8 mouse cellular contexts compared by ENCODE assay signal in genomic region chr14:7791532-7792159, GRCm38 (mm10). TPM values are rescaled to one million over a fixed set of nuclear protein-coding genes. Genes with fewer than 3 reads are reported as not detected.
DNase-seq lines count a peak whose midpoint lies in the region; ATAC-seq lines count a peak whose summit lies in the region.

TSS of gene Gm26661 (plus strand) at chr14:7791587.

- peak within 1 kb of the TSS; percentile 67 for H3K4me2 ChIP-seq in forebrain, embryonic 15.5 days (replicated peaks)

- no peaks in the 10 kb centered on the region for H3K9me3 ChIP-seq in forebrain, embryonic 15.5 days
- H3K9me3 ChIP-seq in hindbrain, embryonic 10.5 days, result no peaks in the 10 kb centered on the region

- peak; percentile 90 for ATAC-seq in forebrain, embryonic 15.5 days (replicated peaks)

- H3K36me3 ChIP-seq in forebrain, embryonic 15.5 days, result no peaks in the 10 kb centered on the region
- no peaks in the 10 kb centered on the region for H3K36me3 ChIP-seq in hindbrain, embryonic 10.5 days

- no peaks in the 10 kb centered on the region for H3K27me3 ChIP-seq in forebrain, embryonic 15.5 days
- peaks cover 16% of the 10 kb centered on the region; the same call in 1 of the 2 replicates for H3K27me3 ChIP-seq in hindbrain, embryonic 10.5 days (ENCODE audit: insufficient read depth, poor library complexity, severe bottlenecking)

- no peak within 1 kb of the TSS for H3K27ac ChIP-seq in forebrain, embryonic 15.5 days (replicated peaks)
- H3K27ac ChIP-seq in hindbrain, embryonic 10.5 days, result peak within 1 kb of the TSS; percentile 40

- under 1% methylated on average over 30 of the region's 30 CpGs for WGBS in forebrain, embryonic 15.5 days
- WGBS in hindbrain, embryonic 10.5 days, result 2% methylated on average over 30 of the region's 30 CpGs

- DNase-seq in MN1 (ENCODE audit: low spot score), result peak; percentile 53
- peak; percentile 41 for DNase-seq in cerebellum, adult 11 months
- DNase-seq in hindbrain, embryonic 10.5 days (ENCODE audit: low spot score), result peak; percentile 79
- DNase-seq in layer of hippocampus, postnatal 36 days, result peak; percentile 10 to 11
- DNase-seq in lung, postnatal 36 days, result peak; percentile 90
- peak; percentile 82 for DNase-seq in retina, postnatal 1 day
- DNase-seq in urinary bladder, postnatal 25 days (ENCODE audit: low spot score), result peak; percentile 58

- peak within 1 kb of the TSS; percentile 37 for H3K4me3 ChIP-seq in forebrain, embryonic 15.5 days
- peak within 1 kb of the TSS; percentile 57 for H3K4me3 ChIP-seq in hindbrain, embryonic 10.5 days

- peaks cover 10% of the 10 kb centered on the region for H3K4me1 ChIP-seq in forebrain, embryonic 15.5 days
- peaks cover 11% of the 10 kb centered on the region for H3K4me1 ChIP-seq in hindbrain, embryonic 10.5 days (replicated peaks)

- peak within 1 kb of the TSS; percentile 19 for H3K9ac ChIP-seq in forebrain, embryonic 15.5 days (replicated peaks)

RNA-seq across cellular contexts. Expression of gene Gm26661, which starts in this region (rescaled TPM):
- polyA plus RNA-seq in forebrain, embryonic 15.5 days (2015; fragmentation: Nextera tagmentation; extraction: Ambion mirVana), result not detected in 2 replicates
- polyA plus RNA-seq in hindbrain, embryonic 10.5 days (2016; fragmentation: Nextera tagmentation; extraction: Ambion mirVana), result not detected in 2 replicates
- not detected for total RNA-seq in layer of hippocampus, postnatal 36 days (2021)

Comparison
In these comparisons a context has a peak if more than half of its experiments do, and no peak if none do; other contexts are left out.
1. Peak in ATAC-seq, H3K4me3 ChIP-seq, H3K9ac ChIP-seq and H3K4me2 ChIP-seq in forebrain, embryonic 15.5 days; RNA of the gene not detected or under 1 TPM.
2. Peak in DNase-seq, H3K4me3 ChIP-seq and H3K27ac ChIP-seq in hindbrain, embryonic 10.5 days; RNA of the gene not detected or under 1 TPM.
3. Peak in DNase-seq in layer of hippocampus, postnatal 36 days; RNA of the gene not detected or under 1 TPM.
4. DNase-seq: peak in every context shown above with its lines; median percentile 90 in lung, postnatal 36 days; 82 in retina, postnatal 1 day; 79 in hindbrain, embryonic 10.5 days; 58 in urinary bladder, postnatal 25 days; 53 in MN1; 41 in cerebellum, adult 11 months; 10 in layer of hippocampus, postnatal 36 days.